ENCODE assay signal across 8 mouse cellular contexts in genomic region chr1:172632451-172633326, GRCm38 (mm10). TPM values are rescaled to one million over a fixed set of nuclear protein-coding genes. Genes with fewer than 3 reads are reported as not detected.
DNase-seq lines count a peak whose midpoint lies in the region; ATAC-seq lines count a peak whose summit lies in the region.

TSS of gene Dusp23 (minus strand) at chr1:172632962.

- H3K27me3 ChIP-seq in heart, embryonic 10.5 days (ENCODE audit: insufficient read depth, poor library complexity, severe bottlenecking) = no peaks in the 10 kb centered on the region
- H3K27me3 ChIP-seq in kidney, embryonic 15.5 days = no peaks in the 10 kb centered on the region

- H3K9ac ChIP-seq in kidney, embryonic 15.5 days = peak within 1 kb of the TSS; percentile 81

- peak within 1 kb of the TSS; percentile 91 for H3K27ac ChIP-seq in heart, embryonic 10.5 days
- peak within 1 kb of the TSS; percentile 95 for H3K27ac ChIP-seq in kidney, embryonic 15.5 days

- H3K4me1 ChIP-seq in heart, embryonic 10.5 days = peaks cover 20% of the 10 kb centered on the region
- peaks cover 19% of the 10 kb centered on the region for H3K4me1 ChIP-seq in kidney, embryonic 15.5 days

- DNase-seq in B cell, adult 2 months = peak; percentile 94 to 96
- peak; percentile 99 for DNase-seq in brain, adult 2 months (ENCODE audit: low read depth, low spot score)
- DNase-seq in heart, embryonic 10.5 days (ENCODE audit: low spot score) = peak; percentile 97
- peak; percentile 94 for DNase-seq in liver
- peak; percentile 84 to 91 for DNase-seq in spleen, postnatal 4 days (ENCODE audit: low spot score in 2 of 2)

- H3K4me3 ChIP-seq in heart, embryonic 10.5 days = peak within 1 kb of the TSS; percentile 75
- H3K4me3 ChIP-seq in kidney, embryonic 15.5 days (replicated peaks) = peak within 1 kb of the TSS; percentile 76

- H3K9me3 ChIP-seq in heart, embryonic 10.5 days = no peaks in the 10 kb centered on the region
- H3K9me3 ChIP-seq in kidney, embryonic 15.5 days (replicated peaks) = no peaks in the 10 kb centered on the region

- ATAC-seq in erythroblast, adult 5-6 weeks (replicated peaks; ENCODE audit: low FRiP score, poor library complexity, severe bottlenecking) = peak; percentile 89
- peak; percentile 99 for ATAC-seq in kidney, embryonic 15.5 days (replicated peaks; ENCODE audit: low FRiP score)
- ATAC-seq in monocyte, adult 5-6 weeks (replicated peaks; ENCODE audit: insufficient number of reproducible peaks, low FRiP score, low TSS enrichment, poor library complexity, severe bottlenecking) = peak; percentile 95

- H3K36me3 ChIP-seq in heart, embryonic 10.5 days = no peaks in the 10 kb centered on the region
- no peaks in the 10 kb centered on the region for H3K36me3 ChIP-seq in kidney, embryonic 15.5 days

- H3K4me2 ChIP-seq in kidney, embryonic 15.5 days = peak within 1 kb of the TSS; percentile 83

- WGBS in heart, embryonic 10.5 days = under 1% methylated on average over 53 of the region's 53 CpGs
- under 1% methylated on average over 53 of the region's 53 CpGs for WGBS in kidney, embryonic 15.5 days

RNA-seq across cellular contexts. Expression of gene Dusp23, which starts in this region (rescaled TPM):
- 3.1 and 3.7 TPM in 2 replicates for total RNA-seq in erythroblast, adult 5-6 weeks (2015; ENCODE audit: low replicate concordance)
- total RNA-seq in erythroblast, adult 5-6 weeks (2017; ENCODE audit: low replicate concordance) = 0.77 TPM in 1 of 2 replicates, not detected in the other
- polyA plus RNA-seq in heart, embryonic 10.5 days (2016; fragmentation: Nextera tagmentation; extraction: Ambion mirVana) = 9.2 and 10.5 TPM in 2 replicates
- 15.4 and 17.2 TPM in 2 replicates for polyA plus RNA-seq in kidney, embryonic 15.5 days (2015; fragmentation: Nextera tagmentation; extraction: Ambion mirVana)
- 0.57 to 2.2 TPM in 2 of 3 replicates, not detected in the other for total RNA-seq in monocyte, adult 5-6 weeks (2017)

Comparison
In these comparisons a context has a peak if more than half of its experiments do, and no peak if none do; other contexts are left out.
1. Peak in every context shown above with its lines: DNase-seq, ATAC-seq, H3K4me3 ChIP-seq and H3K27ac ChIP-seq.